13 mouse cellular contexts compared by ENCODE assay signal in the genomic region with DNA sequence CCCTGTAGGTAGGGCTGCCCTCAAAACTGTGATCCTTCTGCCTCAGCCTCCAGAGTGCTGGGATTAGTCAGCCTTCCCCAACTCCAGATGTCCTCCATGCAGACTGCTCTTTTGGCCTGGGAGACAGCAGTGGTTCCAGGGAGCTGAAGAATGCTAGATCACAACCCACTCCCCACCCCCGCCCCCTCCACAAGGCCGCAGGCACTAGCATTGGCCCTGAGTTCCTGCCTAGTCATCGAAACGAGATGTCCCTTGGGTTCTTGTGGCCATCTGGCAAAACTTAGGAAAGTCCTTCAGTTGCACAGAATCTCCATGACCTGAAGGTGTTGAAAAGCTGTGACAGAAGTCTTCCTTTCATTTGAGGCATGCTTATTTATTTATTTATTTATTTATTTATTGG. TPM values are rescaled to one million over a fixed set of nuclear protein-coding genes. Genes with fewer than 3 reads are reported as not detected.
A peak's percentile ranks its signal among the peaks of the same experiment; 100 is the strongest.
DNase-seq lines count a peak whose midpoint lies in the region.
"Had no signal": no experiment of that assay in that cellular context is flagged by ENCODE, and none has a peak within 500 bp of the region (broad histone marks: within the 10 kb centered on the region; RNA-seq: fewer than 3 reads in every experiment).

No protein-coding gene starts in this region.

- intact Hi-C loops in left cerebral cortex, postnatal 25 days (cut with DNase I): no loop called here

- DNase-seq in embryo, embryonic 11 days: peak; percentile 17
- no peak for DNase-seq in embryo, embryonic 10 days (ENCODE audit: low spot score)
- peak; percentile 14 for DNase-seq in 3134 (ENCODE audit: extremely low read depth, insufficient read length, low spot score)
- DNase-seq in ES-CJ7 (ENCODE audit: low read depth, low spot score): peak; percentile 60
- peak; percentile 74 for DNase-seq in ZHBTc4 (ENCODE audit: low read depth, low spot score)
- no peak for DNase-seq in ovary, postnatal 14 days (ENCODE audit: low spot score)
- no peak for DNase-seq in left cerebral cortex, postnatal 25 days (ENCODE audit: low spot score in 2 of 2)
- no peak for DNase-seq in adipocyte (ENCODE audit: low spot score)
- DNase-seq: cerebellum, adult 2 months; cerebellum, postnatal 14 days; gastrocnemius, adult 2 months; gastrocnemius, postnatal 25 days; kidney, adult 11 months had no signal

RNA-seq across cellular contexts. Expression of a gene that starts 10.6 kb away (rescaled TPM):
- 100 to 1,000 TPM; 112 to 114 TPM for total RNA-seq in left cerebral cortex, postnatal 25 days (2021)

Comparison
In these comparisons a context has a peak if more than half of its experiments do, and no peak if none do; other contexts are left out.
1. DNase-seq: peak in embryo, embryonic 11 days (single experiment), 3134 (single experiment), ES-CJ7 (single experiment) and ZHBTc4 (single experiment); none in embryo, embryonic 10 days (single experiment), ovary, postnatal 14 days (single experiment), left cerebral cortex, postnatal 25 days (0 of 2) and adipocyte (single experiment).